Mouse (Mus musculus) fat pad, adult 2 months (tissue): ENCODE data around the gene AW011738.

ENCODE experiments used
- DNase-seq: peaks from one replicate; pipeline ENCODE4 v3.0.0-alpha.2; 2011; ENCODE audit warnings: low read depth, low spot score; ENCODE audit errors: extremely low read depth

AW011738 gene

GRCm38 (mm10) chr4:156236651-156237447 lies 33.7 kb downstream of the AW011738 start:
- no peak for DNase-seq

- DNase-seq: no peak
Observed at GRCm38 (mm10) chr4:156249567-156249966, 46.5 kb downstream of the AW011738 start.

- DNase-seq: no peak
Observed at GRCm38 (mm10) chr4:156251081-156251480, 48.0 kb downstream of the AW011738 start.

GRCm38 (mm10) chr4:156252140-156252539 lies 49.0 kb downstream of the AW011738 start:
- no peak for DNase-seq

GRCm38 (mm10) chr4:156252619-156253018 lies 49.5 kb downstream of the AW011738 start:
- no peak for DNase-seq

- no peak for DNase-seq
Observed at GRCm38 (mm10) chr4:156253043-156253442, 49.9 kb downstream of the AW011738 start.

GRCm38 (mm10) chr4:156254361-156255077 lies 51.4 kb downstream of the AW011738 start:
- no peak for DNase-seq
